Mouse (Mus musculus): ENCODE results near the gene Crb1.

DNA sequence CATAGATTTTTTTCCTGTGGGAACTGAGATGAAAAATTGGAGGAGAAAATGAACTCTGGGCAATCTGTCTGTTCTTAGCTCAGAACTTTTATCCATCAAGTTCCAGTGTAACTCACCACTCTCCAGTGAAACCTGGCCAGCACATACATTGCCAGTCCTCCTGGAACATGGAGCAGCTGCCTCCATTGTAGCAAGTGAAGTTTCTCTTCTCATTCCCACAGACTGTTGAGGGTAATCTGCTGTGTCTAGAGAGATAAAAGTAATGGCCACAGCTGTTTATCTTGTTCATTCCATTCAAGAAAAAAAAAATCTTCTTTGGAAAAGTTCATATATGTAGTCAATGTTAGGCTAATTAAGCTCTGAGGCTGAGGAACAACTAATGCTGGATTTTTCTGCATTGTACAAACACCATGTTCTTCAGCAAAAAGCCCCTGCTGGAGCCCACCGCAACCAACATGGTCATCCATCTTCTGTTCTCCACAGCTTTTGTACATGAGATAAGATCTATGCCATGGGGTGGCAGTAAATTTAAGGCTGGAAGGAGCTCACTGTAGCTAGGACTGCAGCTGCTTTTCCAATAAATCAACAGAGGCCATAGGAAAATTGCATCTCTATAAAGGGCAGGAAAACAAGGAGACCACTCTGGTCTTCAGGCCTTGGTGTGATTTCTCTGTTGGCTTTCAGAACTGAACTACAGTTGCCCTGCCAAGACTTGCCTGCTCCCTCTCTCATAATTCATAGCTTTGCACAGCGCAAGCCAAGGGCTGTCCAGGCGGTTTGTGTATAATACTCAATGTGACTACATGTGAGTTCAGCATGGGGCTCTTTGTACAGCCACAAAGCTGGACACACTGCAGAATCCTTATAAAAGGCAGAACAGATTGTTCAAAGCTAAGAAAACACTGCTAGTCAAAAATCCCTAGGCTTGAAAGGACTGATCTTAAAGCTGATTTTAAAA, 142.0 kb downstream of the Crb1 start:
- no peak for TF ChIP-seq POLR2A (IDR thresholded peaks at IDR 0.05; ENCODE audit: insufficient read depth, low read depth, low read length)
- TF ChIP-seq CTCF (IDR thresholded peaks at IDR 0.05; ENCODE audit: insufficient read depth, low read depth, low read length), result no peak

Data from olfactory bulb, adult 2 months (tissue).